Mouse (Mus musculus) heart, adult 11 months (tissue): ENCODE results near the gene 2310034G01Rik.
A peak's percentile ranks its signal among the peaks of the same experiment; 100 is the strongest.

Experiments used
- DNase-seq: peaks from one replicate; pipeline ENCODE4 v3.0.0; 2022

The 2310034G01Rik gene

DNA sequence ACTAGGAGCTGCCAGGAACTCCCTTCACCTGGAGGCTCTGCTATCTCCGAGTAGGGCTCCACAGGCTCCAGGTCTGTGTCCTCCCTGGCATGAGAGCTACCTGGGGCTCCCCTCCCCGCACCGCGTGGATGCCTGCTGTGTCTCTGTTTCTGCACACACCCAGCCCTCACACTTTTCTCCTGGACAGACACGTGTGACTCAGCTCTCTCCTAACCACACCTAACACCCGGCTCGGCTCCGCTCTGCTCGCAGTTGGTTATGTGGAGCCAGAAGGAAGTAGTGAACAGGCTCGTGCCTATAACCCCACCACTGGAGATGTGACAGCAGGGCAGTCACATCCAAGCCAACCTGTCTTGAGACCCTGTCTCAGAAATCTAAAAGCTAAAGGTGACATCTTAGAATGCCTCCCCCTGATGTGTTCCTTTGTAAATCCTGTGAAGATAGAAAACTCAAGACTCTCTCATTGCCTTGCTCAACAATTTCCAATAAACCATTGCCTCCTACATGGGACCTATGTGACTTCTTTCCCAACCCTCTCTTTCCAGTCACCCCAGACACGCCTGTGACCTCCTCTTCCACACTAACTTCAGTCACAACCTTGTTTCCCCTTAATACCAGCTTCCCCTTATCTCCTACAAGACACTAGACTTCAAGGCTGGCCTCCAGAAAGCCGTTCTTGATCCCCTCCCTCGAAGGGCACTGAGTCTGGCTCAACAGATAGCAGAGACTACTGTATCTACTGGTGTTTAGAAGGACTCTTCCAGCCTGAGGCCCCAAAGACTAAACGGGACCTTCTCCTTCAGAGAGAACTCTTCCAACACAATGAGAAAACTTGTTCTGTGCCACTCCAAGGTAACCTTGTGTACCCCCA lies 35.0 kb downstream of the 2310034G01Rik start:
- peak; percentile 82 for DNase-seq

DNA sequence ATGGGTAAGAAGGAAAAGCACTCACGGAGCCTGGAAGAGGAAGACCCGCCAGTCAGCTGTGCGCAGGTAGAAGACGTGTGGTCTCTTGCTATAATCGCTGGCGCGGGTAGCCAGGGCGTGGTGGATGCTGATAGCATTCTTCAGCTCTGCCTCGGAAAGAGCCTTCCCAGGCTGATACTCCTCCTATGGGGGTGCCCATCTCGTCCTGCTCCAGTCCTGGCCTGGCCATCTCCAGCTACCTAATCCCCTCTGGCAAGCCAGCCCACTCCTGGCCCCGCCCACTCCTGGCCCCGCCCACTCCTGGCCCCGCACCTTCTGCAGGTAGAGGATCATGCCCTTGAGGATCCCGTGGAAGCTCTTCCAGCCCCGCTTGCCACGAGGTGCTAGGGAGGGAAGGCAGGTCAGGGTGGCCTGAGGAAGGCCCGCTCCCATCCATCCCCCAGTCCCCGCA lies 35.9 kb downstream of the 2310034G01Rik start:
- DNase-seq = peak; percentile 93

DNA sequence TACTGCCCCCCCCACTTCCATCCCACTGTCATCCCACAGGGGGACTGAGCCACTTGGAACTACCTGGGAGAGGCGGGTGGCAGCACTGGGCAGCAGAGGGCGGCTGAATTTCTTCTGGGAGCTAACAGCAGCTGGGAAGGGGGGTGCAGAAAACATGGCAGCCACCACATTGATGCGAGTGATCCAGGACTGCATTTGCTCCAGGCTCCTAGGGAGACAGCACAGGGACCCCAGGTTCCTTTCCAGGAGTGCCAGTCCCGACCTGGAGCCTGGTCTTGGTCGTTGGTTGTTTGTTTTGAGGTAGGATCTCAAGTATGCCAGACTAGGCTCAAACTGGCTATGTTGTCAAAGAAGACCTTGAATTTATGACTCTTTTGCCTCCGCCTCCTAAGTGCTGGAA lies 36.5 kb downstream of the 2310034G01Rik start:
- peak; percentile 81 for DNase-seq

DNA sequence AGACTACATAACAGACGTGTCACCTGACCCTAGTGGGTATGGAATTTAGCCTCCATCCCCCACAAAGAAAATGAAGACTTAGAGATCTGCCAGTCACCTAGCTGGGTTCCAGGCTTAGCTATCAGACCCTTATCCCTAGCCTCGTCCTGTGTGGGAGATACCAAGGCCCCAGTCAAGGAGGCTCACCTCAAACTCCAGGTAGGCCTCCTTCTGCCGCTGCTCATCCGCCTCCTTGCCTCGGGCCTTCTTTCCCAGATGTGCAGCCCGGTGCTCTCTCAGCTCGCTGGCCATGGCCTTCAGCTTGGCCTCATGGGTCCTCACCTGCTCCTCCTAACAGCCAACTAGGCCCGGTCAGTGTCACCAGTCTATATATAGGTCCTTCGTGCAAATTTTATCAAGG lies 37.0 kb downstream of the 2310034G01Rik start:
- peak; percentile 84 for DNase-seq

DNA sequence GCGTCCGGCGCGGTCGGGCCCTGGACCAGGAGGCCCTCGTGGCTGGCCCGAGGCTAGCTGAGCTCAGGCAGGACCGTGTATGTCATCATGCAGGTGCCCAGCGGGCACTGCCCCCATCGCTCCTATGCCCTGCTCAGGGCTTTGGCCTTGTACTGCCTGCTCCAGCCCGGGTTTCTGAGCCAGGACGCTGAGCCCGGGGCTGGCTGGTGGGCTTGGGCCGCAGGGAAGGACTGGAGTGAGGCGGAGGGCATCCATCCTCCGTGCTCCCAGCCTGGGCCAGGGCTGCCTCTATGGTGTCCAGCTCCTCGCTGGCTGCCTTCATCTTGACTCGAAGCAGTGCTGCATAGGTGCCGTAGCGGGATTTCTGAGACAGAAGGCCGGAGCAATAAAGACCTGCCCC lies 37.5 kb downstream of the 2310034G01Rik start:
- DNase-seq = peak; percentile 91

DNA sequence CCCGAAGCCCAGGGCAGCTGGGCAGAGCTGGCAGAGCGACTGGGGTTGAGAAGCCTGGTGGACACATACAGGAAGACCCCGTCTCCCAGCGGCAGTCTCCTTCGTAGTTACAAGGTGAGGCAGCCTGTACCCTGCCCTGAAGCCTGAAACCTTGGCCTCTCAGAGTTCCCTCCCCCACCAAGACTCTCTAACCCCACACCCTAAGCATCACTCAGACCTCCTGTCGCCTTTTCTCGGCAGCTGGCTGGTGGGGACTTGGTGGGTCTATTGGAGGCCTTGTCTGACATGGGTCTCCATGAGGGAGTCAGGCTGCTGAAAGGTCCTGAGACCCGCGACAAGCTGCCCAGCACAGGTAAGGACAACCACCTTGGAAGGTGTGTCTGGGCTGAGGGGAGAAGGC lies 38.8 kb downstream of the 2310034G01Rik start:
- peak; percentile 86 for DNase-seq

DNA sequence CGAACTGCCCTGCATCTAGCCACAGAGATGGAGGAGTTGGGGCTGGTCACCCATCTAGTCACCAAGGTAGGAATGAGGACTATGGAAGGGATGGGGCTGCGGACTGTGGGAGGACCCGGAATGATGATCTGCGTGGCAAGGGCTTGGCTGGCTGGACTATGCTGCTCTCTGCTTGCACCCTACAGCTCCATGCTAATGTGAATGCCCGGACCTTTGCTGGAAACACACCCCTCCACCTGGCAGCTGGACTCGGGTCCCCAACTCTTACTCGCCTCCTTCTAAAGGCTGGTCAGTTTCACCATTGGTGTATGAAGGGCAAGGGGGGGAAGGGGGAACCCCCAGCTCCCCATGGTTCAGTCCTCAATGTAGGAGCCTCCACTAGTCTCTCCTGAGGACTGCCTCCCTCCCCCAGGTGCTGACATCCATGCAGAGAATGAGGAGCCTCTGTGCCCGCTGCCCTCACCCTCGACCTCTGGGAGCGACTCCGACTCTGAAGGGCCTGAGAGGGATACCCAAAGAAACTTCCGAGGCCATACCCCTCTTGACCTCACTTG lies 39.7 kb downstream of the 2310034G01Rik start:
- peak; percentile 90 for DNase-seq

DNA sequence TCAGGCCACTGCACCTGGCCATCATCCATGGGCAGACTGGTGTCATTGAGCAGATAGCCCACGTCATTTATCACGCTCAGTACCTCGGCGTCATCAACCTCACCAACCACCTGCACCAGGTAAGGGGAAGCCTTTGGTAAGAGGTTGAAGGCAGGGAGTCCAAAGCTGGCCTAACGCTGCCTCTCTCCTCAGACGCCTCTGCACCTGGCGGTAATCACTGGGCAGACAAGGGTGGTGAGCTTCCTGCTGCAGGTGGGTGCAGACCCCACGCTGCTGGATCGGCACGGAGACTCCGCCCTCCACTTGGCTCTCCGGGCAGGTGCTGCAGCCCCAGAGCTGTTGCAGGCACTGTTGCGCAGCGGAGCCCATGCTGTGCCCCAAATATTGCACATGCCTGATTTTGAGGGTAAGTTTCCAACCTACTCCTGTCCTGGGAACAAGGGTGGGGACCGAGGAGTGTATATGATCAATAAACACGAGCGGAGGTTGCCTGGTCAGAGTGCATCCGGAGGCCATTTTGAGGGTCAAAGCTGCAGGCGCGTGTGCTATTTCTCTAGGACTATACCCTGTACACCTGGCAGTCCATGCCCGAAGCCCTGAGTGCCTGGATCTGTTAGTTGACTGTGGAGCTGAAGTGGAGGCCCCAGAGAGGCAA lies 40.3 kb downstream of the 2310034G01Rik start:
- peak; percentile 91 for DNase-seq

DNA sequence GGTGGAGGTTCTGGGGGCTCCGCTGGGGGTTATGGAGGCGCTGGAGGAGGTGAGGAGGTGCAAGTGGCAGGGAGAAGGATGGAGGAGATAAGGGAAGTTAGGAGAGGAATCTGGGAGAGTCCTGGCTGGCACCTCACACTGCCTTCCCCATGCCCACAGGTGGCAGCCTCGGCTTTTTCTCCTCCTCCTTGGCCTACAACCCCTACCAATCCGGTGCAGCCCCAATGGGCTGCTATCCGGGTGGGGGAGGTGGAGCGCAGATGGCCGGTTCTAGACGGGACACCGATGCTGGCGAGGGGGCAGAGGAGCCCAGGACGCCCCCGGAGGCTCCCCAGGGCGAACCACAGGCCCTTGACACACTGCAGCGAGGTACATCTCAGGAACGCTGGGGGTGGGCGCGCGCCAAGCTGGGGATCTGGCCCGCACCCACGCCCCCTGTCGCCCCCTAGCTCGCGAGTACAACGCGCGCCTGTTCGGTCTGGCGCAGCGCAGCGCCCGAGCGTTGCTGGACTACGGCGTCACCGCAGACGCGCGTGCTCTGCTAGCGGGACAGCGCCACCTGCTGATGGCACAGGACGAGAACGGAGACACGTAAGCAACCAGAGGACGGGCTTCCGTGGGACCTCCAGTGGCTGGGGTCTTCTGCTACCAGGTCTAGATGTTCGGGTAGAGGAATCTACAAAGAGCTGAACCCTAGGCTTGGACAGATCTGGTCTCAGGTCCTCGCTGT lies 41.2 kb downstream of the 2310034G01Rik start:
- peak; percentile 95 for DNase-seq

DNA sequence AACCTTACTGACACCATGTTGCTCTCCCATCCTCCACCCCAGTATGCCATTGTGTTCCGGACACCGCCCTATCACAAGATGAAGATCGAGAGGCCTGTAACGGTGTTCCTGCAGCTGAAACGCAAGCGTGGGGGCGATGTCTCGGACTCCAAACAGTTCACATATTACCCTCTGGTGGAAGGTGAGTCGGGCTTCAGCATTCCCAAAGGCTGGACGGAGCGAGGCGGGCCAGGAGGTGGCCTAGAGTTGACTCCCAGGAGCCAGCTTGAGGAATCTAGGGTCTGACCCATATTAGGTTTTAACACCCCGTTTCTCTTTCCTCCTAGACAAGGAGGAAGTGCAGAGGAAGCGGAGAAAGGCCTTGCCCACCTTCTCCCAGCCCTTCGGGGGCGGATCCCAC lies 41.8 kb downstream of the 2310034G01Rik start:
- DNase-seq = peak; percentile 93

DNA sequence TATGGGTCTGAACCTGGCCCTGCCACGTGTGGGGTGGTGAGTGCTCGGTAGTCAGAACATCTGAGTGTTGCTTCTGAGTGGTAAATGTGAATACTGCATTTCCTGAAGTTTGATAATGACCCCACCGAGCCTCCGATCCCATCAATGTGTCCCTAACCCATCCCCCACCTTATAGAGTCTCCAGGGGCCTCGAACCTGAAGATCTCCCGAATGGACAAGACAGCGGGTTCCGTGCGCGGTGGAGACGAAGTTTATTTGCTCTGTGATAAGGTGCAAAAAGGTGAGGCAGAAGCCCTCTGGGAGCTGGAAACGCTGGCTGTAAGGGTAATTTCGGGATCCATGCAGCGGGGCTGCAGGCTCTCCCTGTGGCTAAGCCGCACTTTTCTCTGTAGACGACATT lies 42.3 kb downstream of the 2310034G01Rik start:
- DNase-seq = peak; percentile 89

DNA sequence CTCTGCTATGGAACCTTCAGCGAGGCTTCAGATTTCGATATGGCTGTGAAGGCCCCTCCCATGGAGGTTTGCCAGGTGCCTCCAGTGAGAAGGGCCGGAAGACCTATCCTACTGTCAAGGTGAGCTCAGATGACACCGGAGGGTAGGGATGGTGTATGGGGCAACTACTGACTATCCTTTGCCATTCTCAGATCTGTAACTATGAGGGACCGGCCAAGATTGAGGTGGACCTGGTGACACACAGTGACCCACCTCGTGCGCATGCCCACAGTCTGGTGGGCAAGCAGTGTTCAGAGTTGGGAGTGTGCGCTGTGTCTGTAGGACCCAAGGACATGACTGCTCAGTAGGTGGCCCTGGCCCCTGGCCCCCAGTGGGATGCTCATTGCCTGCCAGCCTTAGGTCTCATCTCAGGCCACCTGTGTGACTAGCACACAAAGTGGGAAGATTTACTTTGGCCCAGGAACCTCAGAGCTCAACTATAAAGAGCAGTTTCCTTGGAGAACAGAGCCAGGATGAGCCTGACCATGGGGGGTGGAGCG lies 43.3 kb downstream of the 2310034G01Rik start:
- peak; percentile 91 for DNase-seq

DNA sequence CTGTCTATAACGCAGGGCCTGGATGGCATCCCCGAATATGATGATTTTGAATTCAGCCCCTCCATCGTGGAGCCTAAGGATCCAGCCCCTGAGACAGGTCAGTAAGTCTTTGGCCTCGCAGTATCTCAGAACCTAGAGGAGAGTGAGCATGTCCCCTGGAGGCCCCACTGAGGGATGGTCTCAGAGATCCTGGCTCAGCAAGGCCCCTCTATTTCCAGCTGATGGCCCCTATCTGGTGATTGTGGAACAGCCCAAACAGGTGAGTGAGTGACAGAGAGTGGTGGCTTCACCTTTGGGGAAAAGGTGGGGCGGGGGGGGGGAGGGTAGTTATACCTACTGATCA lies 43.9 kb downstream of the 2310034G01Rik start:
- DNase-seq = peak; percentile 92

DNA sequence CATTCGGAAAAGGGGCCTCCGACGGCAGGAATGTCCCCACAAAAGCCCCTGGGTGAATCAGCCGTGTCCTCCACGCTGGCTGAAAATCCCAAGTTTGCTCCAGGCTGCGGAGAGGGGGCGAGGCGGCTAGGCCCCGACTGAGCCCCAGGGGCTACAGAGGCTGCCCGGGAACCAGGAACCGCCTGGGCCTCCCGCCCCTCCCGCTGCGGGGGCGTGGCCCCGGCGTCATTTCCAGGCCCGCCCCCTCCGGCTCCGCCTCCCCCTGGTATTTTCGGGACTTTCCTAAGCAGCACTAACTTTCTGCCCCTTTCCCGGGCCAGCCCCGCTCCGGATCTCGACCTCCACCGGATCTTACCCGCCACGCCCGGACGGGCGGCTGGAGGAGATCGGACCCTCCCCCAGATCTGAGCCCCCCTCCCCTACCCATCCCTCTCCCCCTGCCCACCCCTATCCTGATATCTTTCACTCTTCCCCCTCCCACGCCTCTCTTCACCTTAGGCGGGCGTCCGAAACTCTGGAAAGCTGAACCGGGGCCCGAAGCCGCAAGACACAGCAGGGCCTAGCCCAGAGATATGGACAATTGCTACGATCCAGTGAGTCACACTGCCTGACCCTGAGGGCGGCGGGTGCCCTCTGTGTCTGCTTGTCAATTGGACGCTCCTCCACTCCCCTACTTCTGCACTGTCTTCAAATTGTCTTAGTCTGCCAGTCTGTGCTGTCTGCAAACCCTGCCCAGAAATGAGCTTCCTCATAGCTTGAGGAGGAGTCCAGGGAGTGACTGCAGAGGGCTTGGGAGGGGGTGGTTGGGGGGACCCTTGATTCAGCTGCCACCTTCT lies 44.5 kb downstream of the 2310034G01Rik start:
- DNase-seq = peak; percentile 99

DNA sequence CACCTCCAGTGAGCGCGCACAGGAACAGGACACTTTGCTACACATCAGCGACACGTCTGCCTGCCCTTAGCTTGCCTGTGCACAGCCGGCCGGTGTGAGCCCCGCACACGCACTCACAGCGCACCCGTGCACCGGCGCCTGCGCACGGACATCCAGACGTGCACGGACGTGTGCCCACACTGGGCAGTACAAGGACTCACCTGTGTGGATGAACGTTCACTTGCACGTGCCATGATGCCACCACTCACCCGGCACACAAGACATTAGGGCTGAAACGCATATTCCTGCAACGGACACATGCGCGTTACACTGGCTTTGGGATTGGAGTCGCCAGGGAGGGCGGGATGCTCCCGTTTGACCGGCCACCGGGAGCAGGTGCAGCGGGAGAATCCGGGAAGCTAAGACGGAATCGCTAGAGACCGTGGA lies 45.2 kb downstream of the 2310034G01Rik start:
- DNase-seq = no peak

DNA sequence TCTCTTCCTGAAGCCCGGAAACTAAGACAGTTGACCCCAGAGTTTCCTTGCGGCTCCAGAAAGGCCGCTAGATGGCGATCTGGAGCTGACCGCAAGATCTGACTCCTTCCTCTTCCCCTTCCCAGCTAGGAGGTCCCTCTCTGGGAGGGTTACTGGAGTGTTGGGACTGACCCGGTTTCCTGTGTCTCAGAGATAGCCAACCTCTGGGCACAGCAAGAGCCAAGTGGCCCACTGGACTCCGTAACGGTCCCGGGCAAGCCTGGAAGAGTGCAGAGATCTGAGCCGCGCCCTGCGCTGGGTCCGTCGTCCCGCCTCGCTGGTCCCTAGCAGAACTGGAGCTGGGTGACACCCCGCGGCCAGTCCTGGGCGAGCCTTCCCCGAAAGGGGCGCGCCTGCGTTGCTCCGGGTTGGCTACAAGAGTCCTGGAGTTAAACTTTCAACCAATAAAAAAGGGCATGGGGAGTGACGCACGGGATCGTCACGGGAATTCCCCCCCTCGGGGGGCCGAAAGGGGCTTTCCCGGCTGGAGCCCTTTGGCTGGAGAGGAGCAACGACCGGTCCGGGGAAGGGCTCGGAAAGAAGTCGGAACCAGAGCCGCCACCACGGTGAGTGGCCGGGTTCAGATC lies 45.8 kb downstream of the 2310034G01Rik start, which contains the start of gene Nfkb2:
TSS of gene Nfkb2 (plus strand) at position 105 of the 626 bp plus-strand sequence.
- peak; percentile 100 for DNase-seq

DNA sequence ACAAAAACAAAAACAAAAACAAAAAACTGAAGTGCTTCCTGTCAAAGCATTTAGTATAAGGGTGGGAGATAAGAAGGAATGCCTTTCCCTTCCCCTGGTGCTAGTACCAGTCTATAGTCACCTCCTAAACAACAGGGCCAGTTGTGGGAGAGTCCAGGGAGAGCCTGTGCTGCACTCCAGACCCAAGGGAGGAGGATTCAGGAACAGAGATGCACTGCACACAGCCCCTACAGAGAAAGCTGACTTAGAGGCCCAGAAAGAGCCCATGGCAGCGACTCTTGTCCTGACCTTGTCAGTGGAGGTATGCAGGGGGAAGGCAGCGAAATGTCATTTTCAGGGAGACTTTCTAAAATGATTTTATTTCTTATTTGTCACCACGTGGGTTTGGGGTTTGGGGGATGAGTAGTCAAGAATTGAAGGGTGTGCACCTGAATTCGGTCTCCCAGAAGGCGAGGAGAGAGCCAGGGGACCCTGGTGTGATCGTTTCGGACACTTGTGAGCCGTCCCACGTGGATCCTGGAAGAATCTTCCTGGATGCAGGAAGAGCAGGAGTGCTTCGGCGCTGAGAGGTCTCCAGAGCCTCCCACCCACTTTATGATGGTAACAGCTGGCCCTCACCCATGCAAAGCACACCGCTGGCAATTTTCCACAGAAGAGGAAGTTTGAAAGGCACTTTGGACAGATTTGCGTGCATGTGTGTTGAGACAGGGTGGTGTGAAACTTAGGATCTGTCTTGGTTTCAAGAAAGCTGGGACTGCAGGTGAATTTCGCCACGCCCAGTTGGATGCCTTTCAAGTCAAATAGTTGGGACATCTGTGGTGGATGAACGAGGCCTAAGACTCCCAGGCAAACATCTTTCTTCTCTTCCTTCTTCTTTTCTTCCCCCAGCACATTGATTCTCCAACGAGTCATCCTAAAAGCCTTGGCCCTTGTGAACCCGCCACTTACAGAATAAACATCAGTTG lies 46.6 kb downstream of the 2310034G01Rik start:
- DNase-seq = peak; percentile 93

DNA sequence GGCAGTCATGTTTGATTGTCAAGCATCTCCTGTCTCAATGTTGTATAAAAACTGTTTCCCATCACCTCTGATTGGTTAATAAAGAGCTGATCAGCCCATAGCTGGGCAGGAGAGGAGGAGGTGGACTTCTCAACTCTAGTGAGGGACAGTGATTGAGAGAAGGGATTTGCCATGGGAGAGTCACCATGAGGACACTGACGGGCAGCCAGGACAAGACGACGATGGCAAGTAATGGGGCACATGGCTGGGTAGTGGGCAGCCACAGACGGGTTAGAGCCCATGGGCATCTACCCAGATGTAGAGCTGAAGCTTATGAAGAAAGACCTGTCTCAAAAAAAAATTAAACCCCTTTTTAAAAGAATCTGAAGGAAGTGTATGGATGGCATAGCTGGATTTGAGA lies 47.6 kb downstream of the 2310034G01Rik start:
- DNase-seq = peak; percentile 88

DNA sequence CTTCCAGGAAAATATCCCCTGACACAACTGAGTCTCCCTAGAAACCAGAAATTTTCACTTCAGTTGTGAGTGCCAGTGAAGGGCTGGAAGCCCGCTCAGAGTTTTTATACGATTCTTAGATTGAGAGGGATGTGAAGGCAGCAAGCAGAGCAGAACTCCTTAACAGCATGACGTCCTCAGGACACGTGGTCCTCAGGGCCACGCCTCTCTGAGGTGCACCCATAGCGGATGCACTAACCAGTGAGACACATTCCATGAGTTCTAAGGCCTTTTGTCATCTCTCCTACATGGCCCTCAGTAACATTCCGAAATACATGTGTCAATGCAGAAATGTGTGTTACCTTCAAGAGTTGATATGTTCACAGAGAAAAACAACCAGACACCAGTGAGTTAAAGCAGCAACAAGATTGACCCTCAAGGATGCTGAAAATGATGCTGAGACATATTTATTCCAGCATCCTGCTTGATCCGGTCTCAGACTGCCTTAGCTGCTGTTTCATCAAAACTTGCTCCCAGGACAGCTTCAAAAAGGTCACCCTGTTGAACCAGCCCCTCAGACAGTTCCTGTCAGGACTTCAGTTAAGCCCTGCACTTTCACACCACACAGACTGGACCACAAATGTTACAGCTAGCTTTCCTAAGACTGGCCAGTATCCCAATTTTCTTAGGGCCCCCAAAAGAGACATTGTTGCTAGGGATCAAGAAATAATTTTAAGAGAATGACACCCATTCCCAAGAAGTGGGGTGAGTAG lies 49.6 kb downstream of the 2310034G01Rik start:
- DNase-seq = peak; percentile 84
